In genomic region chr13:24507156-24507555, GRCm38 (mm10) we compare ENCODE assay signal across 13 mouse cellular contexts.
"Had no signal": no experiment of that assay in that cellular context is flagged by ENCODE, and none has a peak within 500 bp of the region (broad histone marks: within the 10 kb centered on the region; RNA-seq: fewer than 3 reads in every experiment).

No protein-coding gene starts in this region.

- H3K4me1 ChIP-seq: kidney, embryonic 15.5 days; midbrain, embryonic 13.5 days; stomach, embryonic 15.5 days had no signal

- H3K36me3 ChIP-seq: kidney, embryonic 15.5 days; liver, embryonic 13.5 days; midbrain, embryonic 10.5 days; midbrain, embryonic 13.5 days; stomach, embryonic 15.5 days had no signal

- H3K4me3 ChIP-seq: kidney, embryonic 15.5 days; liver, embryonic 13.5 days; midbrain, embryonic 10.5 days; midbrain, embryonic 13.5 days; stomach, embryonic 15.5 days had no signal

- ATAC-seq: intestine, postnatal 0 days; midbrain, embryonic 13.5 days; midbrain, embryonic 16.5 days had no signal

- DNase-seq: kidney, adult 8-10 months; kidney, postnatal 10 days; kidney, postnatal 36 days; liver, embryonic 13.5 days; lung, adult 2 months; lung, postnatal 14 days; lung, postnatal 4 days had no signal

- H3K9me3 ChIP-seq: kidney, embryonic 15.5 days; liver, embryonic 13.5 days; midbrain, embryonic 10.5 days; midbrain, embryonic 13.5 days; stomach, embryonic 15.5 days had no signal

- H3K27me3 ChIP-seq: kidney, embryonic 15.5 days; liver, embryonic 13.5 days; midbrain, embryonic 13.5 days; stomach, embryonic 15.5 days had no signal

- H3K27ac ChIP-seq: kidney, embryonic 15.5 days; liver, embryonic 13.5 days; midbrain, embryonic 10.5 days; midbrain, embryonic 13.5 days; stomach, embryonic 15.5 days had no signal
